Mouse (Mus musculus) layer of hippocampus, adult 9-11 months (tissue): ENCODE data around the gene Hspb11.

Experiments used
- DNase-seq: peaks from one replicate; pipeline ENCODE4 v3.0.0; 2022

Hspb11 gene

DNA sequence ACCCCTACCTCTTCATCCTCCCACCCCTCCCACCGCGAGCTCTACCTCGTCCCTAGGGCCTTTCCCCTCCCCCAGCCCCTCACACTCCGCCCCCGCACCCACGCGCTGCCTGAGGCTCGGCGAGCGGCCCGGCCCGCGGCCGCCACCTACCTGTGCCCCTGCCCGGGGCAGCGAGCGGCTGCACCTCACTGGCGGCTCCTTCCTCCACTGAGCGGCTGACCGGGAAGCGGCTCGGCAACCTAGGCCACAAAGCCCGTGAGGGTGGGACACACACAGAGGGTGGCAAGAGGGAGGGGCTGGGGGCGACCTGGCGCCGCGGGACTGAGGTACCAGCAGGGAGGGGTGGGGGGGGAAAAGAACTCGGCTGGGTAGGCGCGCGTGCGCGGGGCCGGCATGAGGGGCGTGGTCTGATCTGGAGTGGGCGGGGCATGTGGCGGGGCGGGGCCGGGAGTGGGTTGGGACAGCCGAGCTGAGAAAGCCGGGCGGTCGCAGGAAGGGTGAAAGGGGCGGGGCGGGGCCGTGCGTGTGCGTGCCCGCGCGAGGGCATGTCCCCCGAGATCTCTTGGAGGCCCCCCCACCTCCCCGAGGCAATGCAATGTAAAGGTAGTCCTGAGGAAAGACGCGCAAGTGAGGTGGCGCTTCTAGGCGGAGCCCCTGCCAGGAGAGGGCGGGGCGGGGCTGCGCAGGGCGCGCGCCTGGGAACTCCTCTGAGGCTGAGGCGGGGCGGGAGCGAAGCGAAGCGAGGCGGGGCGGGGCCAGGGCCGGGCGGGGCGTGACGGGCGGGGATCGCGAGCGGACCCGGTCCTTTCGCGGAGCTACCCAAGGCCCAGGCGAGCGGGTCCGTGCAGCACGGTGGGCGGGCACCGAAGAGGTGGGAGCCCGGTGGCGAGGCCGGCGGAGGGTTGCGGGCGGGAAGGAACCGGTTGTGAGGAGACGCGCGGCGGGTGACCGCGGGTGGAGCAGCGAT is at the start of gene Hspb11, which contains the start of gene Lrrc42:
Hspb11 (plus strand) TSS at position 469 of the 967 bp plus-strand sequence.
Lrrc42 (minus strand) TSS at position 408 of the 967 bp plus-strand sequence.
- DNase-seq = peak; percentile 95

DNA sequence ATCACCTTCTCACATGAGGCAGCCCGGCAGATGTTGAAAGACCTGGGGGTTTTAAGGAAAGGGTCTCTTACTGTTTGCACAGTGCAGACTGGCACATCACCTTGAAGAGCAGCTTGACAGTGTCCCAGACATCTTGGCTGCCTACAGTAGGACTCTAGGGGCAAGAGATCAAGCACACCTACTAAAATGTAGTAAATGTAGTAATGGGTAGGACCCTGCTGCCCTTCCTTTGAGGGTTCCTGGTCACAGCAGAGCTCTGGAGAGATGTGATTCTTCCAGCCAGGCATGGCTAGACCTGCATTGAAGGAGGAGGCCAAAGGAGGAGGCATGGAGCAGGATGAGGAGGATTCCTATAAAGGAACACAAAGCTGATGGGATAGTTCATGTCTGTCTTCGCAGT is 46.4 kb upstream of the Hspb11 start:
- no peak for DNase-seq

- no peak for DNase-seq
Measured at GRCm38 (mm10) chr4:107208880-107209279, 44.5 kb upstream of the Hspb11 start, which contains the start of gene Ldlrad1. Gene Ldlrad1, plus strand, starts transcription at chr4:107209180.

DNA sequence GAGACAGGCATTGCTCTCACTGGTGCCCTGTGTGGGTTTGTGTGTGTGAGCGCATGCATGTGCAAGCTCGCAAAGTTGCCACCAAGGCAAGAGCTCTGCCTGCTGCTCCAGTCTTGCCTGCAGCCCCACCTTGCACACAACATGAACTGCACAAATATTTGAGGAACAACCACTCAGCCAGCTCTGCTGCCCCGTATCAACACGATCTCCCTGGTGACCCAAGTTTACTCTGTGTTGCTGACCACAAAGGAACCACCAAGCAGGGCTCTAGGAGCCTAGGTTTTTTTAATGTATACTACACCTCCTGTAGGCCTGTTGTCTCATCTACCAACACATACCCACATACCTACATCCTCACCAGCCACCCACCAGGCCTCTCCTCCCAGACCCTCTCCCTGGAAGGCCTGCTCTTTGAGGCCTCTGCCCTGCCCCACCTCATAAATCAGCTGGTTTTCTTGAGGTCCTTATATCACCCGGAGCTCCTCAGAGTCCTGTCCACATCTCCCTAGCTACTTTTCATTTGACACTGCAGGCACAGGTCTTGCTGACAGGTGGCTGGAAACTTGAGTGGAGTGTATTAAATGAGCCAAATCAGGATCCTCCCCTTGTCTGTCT is 42.8 kb upstream of the Hspb11 start:
- no peak for DNase-seq

DNA sequence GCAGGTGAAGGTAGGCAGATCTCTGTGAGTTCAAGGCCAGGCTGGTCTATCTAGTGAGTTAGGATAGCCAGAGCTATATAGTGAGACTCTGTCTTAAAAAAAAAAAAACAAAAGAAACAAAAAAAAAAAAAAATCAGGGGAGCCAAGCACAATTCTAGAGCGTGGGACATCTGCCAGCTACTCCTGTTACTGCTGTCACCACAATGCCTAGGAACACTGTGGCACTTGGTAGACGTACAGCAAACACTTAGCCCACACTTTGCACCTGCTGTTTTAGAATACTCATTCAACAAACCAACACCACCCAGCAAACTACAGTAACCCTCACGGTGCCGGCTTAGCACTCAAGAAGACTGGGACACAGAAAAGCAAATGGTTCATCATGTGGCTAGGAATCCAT is 41.9 kb upstream of the Hspb11 start:
- peak; percentile 41 for DNase-seq

- DNase-seq = no peak
Measured at GRCm38 (mm10) chr4:107211936-107212335, 41.5 kb upstream of the Hspb11 start.

DNA sequence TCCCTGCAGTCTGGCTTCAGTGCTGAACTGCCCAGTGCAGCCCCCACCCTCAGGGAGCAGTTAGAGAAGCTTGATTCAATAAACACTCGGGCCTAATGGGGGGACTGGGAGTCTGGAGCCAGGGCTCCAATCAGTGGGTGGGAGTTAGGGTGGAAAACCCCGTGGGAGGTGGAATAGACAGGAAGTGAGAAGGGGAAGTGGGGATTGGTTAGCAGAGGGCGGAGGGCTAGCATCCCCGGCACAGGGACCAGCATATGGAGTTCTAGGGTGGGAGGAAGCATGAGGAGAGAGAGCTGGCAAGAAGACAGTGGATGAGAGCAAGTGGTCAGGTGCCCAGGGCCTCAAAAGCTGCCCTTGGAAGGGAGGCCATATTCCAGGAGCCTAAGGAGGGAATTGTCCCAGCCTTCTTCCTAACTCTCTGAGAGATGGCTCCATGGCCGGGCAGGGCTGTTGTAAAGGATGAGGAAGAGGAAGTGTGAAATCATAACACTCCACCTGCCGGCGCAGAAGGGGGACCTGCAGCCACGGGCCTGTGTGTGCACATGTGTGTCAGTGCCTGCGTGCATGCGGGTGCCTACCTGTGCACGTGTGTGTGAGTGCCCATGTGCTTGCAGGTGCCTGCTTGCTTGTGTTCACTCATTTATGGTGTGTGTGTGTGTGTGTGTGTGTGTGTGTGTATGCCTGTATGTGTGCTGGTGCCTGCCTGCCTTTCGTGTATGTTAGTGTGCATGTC is 39.9 kb upstream of the Hspb11 start:
- no peak for DNase-seq

GRCm38 (mm10) chr4:107217574-107217973 is 35.8 kb upstream of the Hspb11 start:
- no peak for DNase-seq

- DNase-seq = no peak
Measured at GRCm38 (mm10) chr4:107221524-107221923, 31.9 kb upstream of the Hspb11 start.

- peak; percentile 46 for DNase-seq
Measured at GRCm38 (mm10) chr4:107223225-107224204, 29.9 kb upstream of the Hspb11 start.

DNA sequence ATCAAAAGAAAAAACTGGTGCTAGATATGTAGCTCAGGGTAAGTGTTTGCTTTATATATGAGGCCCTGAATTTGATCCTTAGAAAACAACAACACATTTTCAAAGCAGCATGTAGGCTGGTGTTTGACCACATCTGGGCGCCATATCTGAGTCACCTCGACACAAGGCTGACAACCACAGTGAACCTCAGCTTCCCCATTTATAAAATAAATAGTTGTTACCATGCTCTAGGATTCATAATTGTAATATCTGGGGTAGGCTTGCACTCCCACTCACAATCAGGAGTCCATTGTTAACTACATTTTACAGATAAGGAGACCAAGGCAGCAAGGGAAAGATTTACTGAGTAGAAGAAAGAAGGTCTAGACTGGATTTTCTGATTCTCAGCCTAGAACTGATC is 27.1 kb upstream of the Hspb11 start:
- DNase-seq = no peak

DNA sequence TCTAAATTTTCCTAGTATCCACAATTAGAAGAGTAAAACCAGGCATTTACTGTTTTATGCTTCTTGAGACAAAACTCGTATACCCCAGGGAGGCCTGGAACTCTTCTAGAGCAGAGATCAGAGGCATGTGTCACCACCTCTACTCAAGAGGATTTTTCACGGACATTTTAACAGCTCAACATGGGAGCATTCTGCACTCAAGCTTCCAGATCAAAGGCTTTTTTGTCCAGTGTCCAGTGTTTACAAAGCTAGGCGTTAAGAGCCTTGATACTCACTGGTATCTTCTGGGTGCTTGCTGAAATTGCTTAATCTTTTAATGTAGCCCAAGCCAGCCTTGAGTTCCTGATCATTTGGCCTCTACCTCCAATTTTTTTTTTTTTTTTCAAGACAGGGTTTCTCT is 21.2 kb upstream of the Hspb11 start:
- no peak for DNase-seq

- no peak for DNase-seq
Measured at GRCm38 (mm10) chr4:107238253-107238652, 15.1 kb upstream of the Hspb11 start.

GRCm38 (mm10) chr4:107240196-107240595 is 13.2 kb upstream of the Hspb11 start:
- DNase-seq = no peak

- DNase-seq = no peak
Measured at GRCm38 (mm10) chr4:107243365-107244333, 9.7 kb upstream of the Hspb11 start.

- no peak for DNase-seq
Measured at GRCm38 (mm10) chr4:107245368-107245767, 8.0 kb upstream of the Hspb11 start.

DNA sequence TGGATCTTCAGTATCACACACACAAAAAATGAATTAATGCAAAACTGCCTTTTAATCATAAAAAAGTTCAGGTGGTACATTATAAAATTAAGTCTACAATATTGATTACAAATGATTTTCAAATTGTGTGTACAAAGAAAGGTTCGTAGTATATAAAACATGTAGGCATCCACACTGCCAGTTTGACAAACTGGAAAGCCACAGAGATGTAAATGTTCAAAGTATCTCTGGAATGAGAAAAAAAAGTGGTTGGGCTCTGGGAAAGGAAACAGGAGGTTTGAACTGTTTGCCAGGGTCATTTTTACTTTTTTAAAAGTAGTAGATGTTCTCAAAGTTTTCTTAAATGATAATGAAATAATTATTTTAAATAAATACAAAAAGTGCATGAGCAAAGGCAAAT is 7.4 kb upstream of the Hspb11 start:
- DNase-seq = no peak

GRCm38 (mm10) chr4:107247110-107247509 is 6.3 kb upstream of the Hspb11 start:
- DNase-seq = no peak

- DNase-seq = no peak
Measured at GRCm38 (mm10) chr4:107248061-107248460, 5.3 kb upstream of the Hspb11 start.

- peak; percentile 33 for DNase-seq
Measured at GRCm38 (mm10) chr4:107249471-107249870, 3.9 kb upstream of the Hspb11 start.

- DNase-seq = peak; percentile 30
Measured at GRCm38 (mm10) chr4:107250494-107250893, 2.9 kb upstream of the Hspb11 start.
